Mouse (Mus musculus) bone marrow macrophage, adult 2 months (primary cell): ENCODE data around the gene Mafg. TPM values are rescaled to one million over a fixed set of nuclear protein-coding genes. Genes with fewer than 3 reads are reported as not detected.
"Not testable (repeated sequence)": the region's sequence is repeated elsewhere in the genome, so short reads cannot be mapped to it uniquely, and the experiment has no call there.

Experiments used
- H3K27ac ChIP-seq: 2 replicates; pipeline ENCODE4 v1.5.1; 2012; ENCODE audit warnings: low read depth, low read length; ENCODE audit not compliant: insufficient read depth
- H3K4me1 ChIP-seq: 2 replicates; pipeline ENCODE4 v1.6.1; 2012; ENCODE audit warnings: low read length; ENCODE audit not compliant: control insufficient read depth, insufficient read depth
- H3K4me3 ChIP-seq: 2 replicates; pipeline ENCODE4 v1.5.1; 2012; ENCODE audit warnings: mild to moderate bottlenecking, low read length, moderate library complexity; ENCODE audit not compliant: insufficient read depth
- CTCF ChIP-seq: IDR thresholded peaks from 2 replicates; pipeline ENCODE4 v1.5.1; 2012; ENCODE audit warnings: low read depth, mild to moderate bottlenecking, low read length, moderate library complexity
- POLR2A ChIP-seq: IDR thresholded peaks from 2 replicates; pipeline ENCODE4 v1.6.1; 2012; ENCODE audit warnings: mild to moderate bottlenecking, low read depth, low read length, borderline replicate concordance
- polyA plus RNA-seq: library from polyadenylated mRNA; stranded (reverse); fragments of >200 nt; gene quantifications from 2 replicates; pipeline ENCODE4 v1.2.4, GENCODE M21; 2012; ENCODE audit not compliant: missing spikeins, insufficient read depth, insufficient read length

Mafg gene
- polyA plus RNA-seq, 1 experiment = 77.5 TPM

GRCm38 (mm10) chr11:120598990-120599549 is 34.3 kb downstream of the Mafg start:
- TF ChIP-seq POLR2A = no peak
- no peak for TF ChIP-seq CTCF
- peak overlapping the region; percentile 69 for H3K4me3 ChIP-seq
- H3K27ac ChIP-seq = peak overlapping the region; percentile 78
- H3K4me1 ChIP-seq = peaks cover 23% of the 10 kb centered on the region

GRCm38 (mm10) chr11:120598283-120598989 is 35.0 kb downstream of the Mafg start, which contains the start of the genes Alyref and Anapc11:
Gene Alyref, minus strand, starts transcription at chr11:120598365.
Gene Anapc11, plus strand, starts transcription at chr11:120598421.
- TF ChIP-seq POLR2A (peak; percentile 44; the same call in 1 of the 2 replicates), CTCF (no peak)
- Histone ChIP-seq H3K4me1 (peaks cover 23% of the 10 kb centered on the region), H3K4me3 (peak within 1 kb of the TSS; percentile 98), H3K27ac (peak within 1 kb of the TSS; percentile 78)

DNA sequence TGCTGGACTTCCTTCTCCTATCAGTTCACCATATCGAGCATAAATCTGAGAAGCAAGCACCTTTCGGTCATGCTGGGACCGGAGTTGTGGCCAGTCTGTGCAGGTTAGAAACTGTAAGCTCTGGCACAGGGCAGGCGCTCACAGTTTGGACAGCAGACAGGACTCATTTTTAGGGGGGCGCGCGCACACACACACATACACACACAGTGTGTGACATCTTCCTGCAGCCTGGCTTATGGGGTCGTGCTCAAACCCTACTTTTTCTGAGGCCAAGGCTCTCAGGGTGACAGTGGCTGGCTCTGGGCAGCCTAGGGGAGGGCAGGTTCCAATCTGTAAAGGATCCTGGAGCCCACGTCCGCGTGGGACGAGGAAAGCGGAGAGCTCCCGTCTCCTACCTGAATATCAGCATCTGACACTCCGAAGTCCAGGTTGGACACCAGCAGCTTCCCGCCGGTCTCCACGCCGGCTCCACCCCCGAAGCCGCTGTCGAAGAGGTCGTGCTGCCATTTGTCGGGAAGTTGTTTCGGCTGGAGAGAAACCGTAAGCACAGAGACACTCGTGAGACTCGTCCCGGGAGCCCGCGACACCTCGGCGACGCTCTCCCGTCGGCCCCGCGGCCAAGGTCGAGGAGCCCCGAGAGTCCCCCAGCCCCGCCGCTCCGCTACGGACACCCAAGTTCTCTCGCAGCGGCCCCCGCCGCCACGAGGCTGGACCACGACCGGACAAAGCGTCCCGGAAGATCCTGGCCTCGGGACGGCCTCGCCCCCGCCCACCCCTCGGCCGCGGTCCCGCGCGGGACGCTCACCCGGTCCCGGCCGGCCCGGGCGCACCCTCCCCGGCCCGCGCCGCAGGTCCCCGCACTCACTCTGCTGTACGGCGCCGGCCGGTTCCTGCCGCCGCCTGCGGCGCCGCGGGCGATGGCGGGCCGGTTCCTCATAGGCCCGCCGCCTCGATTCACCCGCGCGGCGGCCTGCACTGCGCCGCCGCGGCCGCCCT is 35.9 kb downstream of the Mafg start:
- H3K27ac ChIP-seq = peak overlapping the region; percentile 54
- H3K4me1 ChIP-seq = peaks cover 23% of the 10 kb centered on the region
- TF ChIP-seq POLR2A (no peak), CTCF (no peak)
- peak overlapping the region; percentile 98 for H3K4me3 ChIP-seq

- no peaks in the 10 kb centered on the region for H3K4me1 ChIP-seq
- no peak overlapping the region for H3K4me3 ChIP-seq
- no peak overlapping the region for H3K27ac ChIP-seq
- TF ChIP-seq POLR2A (no peak), CTCF (no peak)
These were observed 44.9 kb downstream of the Mafg start for GRCm38 (mm10) chr11:120588531-120588930.

DNA sequence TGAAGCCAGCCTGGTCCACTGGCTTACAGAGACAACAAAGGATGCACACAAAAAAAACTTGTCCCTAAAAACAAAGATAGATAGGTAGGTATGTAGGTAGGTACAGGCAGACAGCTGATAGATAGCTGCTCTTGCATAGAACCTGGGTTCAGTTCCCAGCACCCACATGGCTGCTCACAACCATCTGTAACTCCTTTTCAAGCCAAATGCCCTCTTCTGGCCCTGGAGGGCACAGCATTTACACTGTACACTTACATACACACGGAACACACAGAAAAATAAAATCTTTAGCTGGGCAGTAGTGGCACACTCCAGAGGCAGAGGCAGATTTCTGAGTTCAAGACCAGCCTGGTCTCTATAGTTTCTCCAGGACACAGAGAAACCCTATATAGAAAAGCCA is 49.5 kb downstream of the Mafg start:
- no peak for TF ChIP-seq POLR2A
- no peak overlapping the region for H3K4me3 ChIP-seq
- H3K27ac ChIP-seq = no peak overlapping the region
- H3K4me1 ChIP-seq = peaks cover 10% of the 10 kb centered on the region

- Histone ChIP-seq H3K27ac (peak overlapping the region; percentile 88; the same call in 1 of the 2 replicates), H3K4me1 (peaks cover 12% of the 10 kb centered on the region)
- not testable (repeated sequence) for H3K4me3 ChIP-seq
These were observed 50.5 kb downstream of the Mafg start for GRCm38 (mm10) chr11:120582982-120583293.

GRCm38 (mm10) chr11:120582268-120582981 is 51.0 kb downstream of the Mafg start:
- H3K27ac ChIP-seq = peak overlapping the region; percentile 88
- H3K4me1 ChIP-seq = peaks cover 14% of the 10 kb centered on the region
- TF ChIP-seq CTCF (no peak), POLR2A (no peak)
- peak overlapping the region; percentile 87 for H3K4me3 ChIP-seq

DNA sequence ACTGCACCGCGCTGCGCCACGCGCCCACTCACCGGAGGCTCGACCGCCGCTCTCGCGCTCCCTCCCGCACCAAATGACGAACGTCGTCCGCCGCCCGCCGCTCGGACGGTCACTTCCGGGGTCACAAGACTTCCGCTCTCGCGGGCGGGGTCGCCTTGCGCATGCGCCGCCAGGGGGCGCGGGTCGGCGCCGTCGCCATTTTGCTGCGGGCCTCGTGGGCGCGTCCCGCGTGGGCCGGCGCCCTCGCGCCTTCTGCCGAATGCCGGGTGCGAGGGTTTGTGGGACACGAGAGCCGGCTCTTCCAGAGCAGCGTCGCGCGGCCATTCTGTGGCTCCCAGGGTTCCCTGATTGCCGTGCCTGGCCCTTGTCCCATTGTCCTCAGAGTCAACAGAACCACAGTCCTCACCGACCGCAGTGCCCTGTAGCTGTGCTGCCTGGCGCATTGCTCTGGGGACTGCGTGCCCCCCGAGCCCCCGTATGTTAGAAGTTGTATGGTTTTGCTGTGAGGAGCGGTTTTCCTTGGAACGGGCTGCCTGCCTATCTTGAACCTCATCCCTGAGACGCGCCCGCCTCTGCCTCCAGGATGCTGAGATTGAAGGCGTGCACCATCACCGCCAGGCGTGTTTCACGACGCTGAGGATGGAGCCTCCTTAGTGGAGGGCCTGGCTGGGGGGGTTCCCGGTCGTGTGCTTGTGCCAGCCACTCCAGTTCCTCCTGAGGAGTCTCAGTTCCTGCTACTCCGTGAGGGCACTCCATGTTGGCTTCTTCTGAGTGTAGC is 51.7 kb downstream of the Mafg start, which contains the start of gene Arhgdia:
Gene Arhgdia, minus strand, starts transcription at position 135 of the 778 bp plus-strand sequence.
- H3K4me3 ChIP-seq = peak within 1 kb of the TSS; percentile 87
- H3K4me1 ChIP-seq = peaks cover 14% of the 10 kb centered on the region
- TF ChIP-seq CTCF (no peak), POLR2A (no peak)
- peak within 1 kb of the TSS; percentile 88 for H3K27ac ChIP-seq
